ENCODE assay signal across 8 mouse cellular contexts in the genomic region with DNA sequence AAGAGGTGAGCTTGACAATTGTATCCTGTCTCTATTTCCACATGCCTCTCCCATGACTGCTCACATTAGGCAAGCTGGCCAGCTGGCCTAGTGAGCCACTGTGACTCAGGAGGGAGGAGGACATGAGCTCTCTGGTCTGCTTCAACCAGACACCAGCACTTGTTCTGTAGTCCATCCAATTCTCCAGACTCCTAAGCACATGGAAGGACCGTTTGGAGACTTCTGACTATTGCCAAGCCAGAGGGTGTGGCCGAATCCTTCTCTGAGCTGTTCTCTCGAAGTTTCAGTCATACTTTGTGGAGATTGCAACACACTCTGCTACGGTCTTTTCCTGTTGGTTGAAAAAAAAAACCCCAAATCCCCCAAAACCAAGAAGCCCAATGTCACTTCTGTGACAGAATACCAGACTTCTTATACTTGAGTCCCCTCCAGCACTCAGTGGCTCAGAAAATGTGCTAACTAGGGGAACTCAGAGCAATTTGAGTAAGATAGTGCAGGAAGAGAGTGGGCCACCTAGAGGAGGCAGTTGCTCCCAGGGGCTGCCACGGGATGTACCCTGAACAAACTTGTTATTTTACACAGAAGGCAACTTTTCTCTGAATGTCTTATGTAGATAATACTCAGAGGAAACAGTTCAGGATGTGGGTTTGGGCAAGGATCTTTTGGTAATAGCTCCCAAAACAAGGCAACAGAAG. TPM values are rescaled to one million over a fixed set of nuclear protein-coding genes. Genes with fewer than 3 reads are reported as not detected.
DNase-seq lines count a peak whose midpoint lies in the region; ATAC-seq and TF ChIP-seq lines count a peak whose summit lies in the region.
"Had no signal": no experiment of that assay in that cellular context is flagged by ENCODE, and none has a peak within 500 bp of the region (broad histone marks: within the 10 kb centered on the region; RNA-seq: fewer than 3 reads in every experiment).

No protein-coding gene starts in this region.

- TF ChIP-seq POLR2A in bone marrow, adult 2 months (IDR thresholded peaks at IDR 0.05; ENCODE audit: borderline replicate concordance, control insufficient read depth, low read depth, low read length), result no peak

- no peaks in the 10 kb centered on the region for H3K36me3 ChIP-seq in liver, embryonic 12.5 days
- H3K36me3 ChIP-seq in stomach, postnatal 0 days (ENCODE audit: control insufficient read depth, insufficient read depth, low read length), result no peaks in the 10 kb centered on the region
- no peaks in the 10 kb centered on the region for H3K36me3 ChIP-seq in midbrain, embryonic 16.5 days (ENCODE audit: control insufficient read depth, insufficient read depth, low read length)
- H3K36me3 ChIP-seq: neural tube, embryonic 13.5 days had no signal

- 3% methylated on average over 5 of the region's 5 CpGs for WGBS in bone marrow, adult 2 months
- 7% methylated on average over 5 of the region's 5 CpGs for WGBS in liver, embryonic 12.5 days (ENCODE audit: insufficient replicate concordance)
- WGBS in stomach, postnatal 0 days, result 29% methylated on average over 5 of the region's 5 CpGs
- WGBS in midbrain, embryonic 16.5 days, result 65% methylated on average over 5 of the region's 5 CpGs

- H3K27ac ChIP-seq in bone marrow, adult 2 months (ENCODE audit: control insufficient read depth, insufficient read depth, low read depth, low read length, poor library complexity), result peak overlapping the region; percentile 50; the same call in 1 of the 2 replicates
- peak overlapping the region; percentile 51; the same call in 1 of the 2 replicates for H3K27ac ChIP-seq in liver, embryonic 12.5 days
- H3K27ac ChIP-seq in stomach, postnatal 0 days (replicated peaks), result peak overlapping the region; percentile 9; the same call in 1 of the 2 replicates
- no peak overlapping the region for H3K27ac ChIP-seq in midbrain, embryonic 16.5 days (ENCODE audit: low read length)
- H3K27ac ChIP-seq: neural tube, embryonic 13.5 days had no signal

- no peak for ATAC-seq in liver, embryonic 12.5 days
- peak; percentile 92 for ATAC-seq in stomach, postnatal 0 days (ENCODE audit: low FRiP score, low TSS enrichment)
- ATAC-seq in midbrain, embryonic 16.5 days, result no peak

- H3K4me1 ChIP-seq in bone marrow, adult 2 months (ENCODE audit: control insufficient read depth, insufficient read depth, low read length), result peaks cover 4% of the 10 kb centered on the region
- H3K4me1 ChIP-seq in liver, embryonic 12.5 days, result peaks cover 4% of the 10 kb centered on the region; the same call in 1 of the 2 replicates
- 0 out of 2 replicates have a peak, but pooled peaks cover 2% of the 10 kb centered on the region for H3K4me1 ChIP-seq in stomach, postnatal 0 days (replicated peaks; ENCODE audit: control insufficient read depth, insufficient read depth)
- no peaks in the 10 kb centered on the region for H3K4me1 ChIP-seq in midbrain, embryonic 16.5 days (ENCODE audit: control insufficient read depth, insufficient read depth, low read length)

- no peaks in the 10 kb centered on the region for H3K9me3 ChIP-seq in liver, embryonic 12.5 days (replicated peaks)
- no peaks in the 10 kb centered on the region for H3K9me3 ChIP-seq in stomach, postnatal 0 days (ENCODE audit: control insufficient read depth, low read length)
- H3K9me3 ChIP-seq in midbrain, embryonic 16.5 days (replicated peaks; ENCODE audit: control insufficient read depth, low read length, poor library complexity, severe bottlenecking), result no peaks in the 10 kb centered on the region; the same call in 1 of the 2 replicates
- H3K9me3 ChIP-seq: neural tube, embryonic 13.5 days had no signal

- H3K9ac ChIP-seq in liver, embryonic 12.5 days, result no peak overlapping the region
- no peak overlapping the region for H3K9ac ChIP-seq in stomach, postnatal 0 days (ENCODE audit: low read length)
- H3K9ac ChIP-seq in midbrain, embryonic 16.5 days (ENCODE audit: low read depth, low read length), result no peak overlapping the region
- H3K9ac ChIP-seq: neural tube, embryonic 13.5 days had no signal

- no peak overlapping the region for H3K4me2 ChIP-seq in liver, embryonic 12.5 days
- H3K4me2 ChIP-seq in stomach, postnatal 0 days (replicated peaks; ENCODE audit: low read depth), result no peak overlapping the region
- no peak overlapping the region for H3K4me2 ChIP-seq in midbrain, embryonic 16.5 days (ENCODE audit: low read length)
- H3K4me2 ChIP-seq: neural tube, embryonic 13.5 days had no signal

- H3K4me3 ChIP-seq in bone marrow, adult 2 months (replicated peaks; ENCODE audit: control insufficient read depth, low read depth, low read length), result peak overlapping the region; percentile 3
- H3K4me3 ChIP-seq in liver, embryonic 12.5 days, result no peak overlapping the region
- H3K4me3 ChIP-seq in stomach, postnatal 0 days (ENCODE audit: low read depth, low read length), result no peak overlapping the region
- H3K4me3 ChIP-seq in midbrain, embryonic 16.5 days (ENCODE audit: low read depth, low read length), result no peak overlapping the region
- H3K4me3 ChIP-seq: neural tube, embryonic 13.5 days had no signal

- H3K27me3 ChIP-seq in liver, embryonic 12.5 days (replicated peaks), result no peaks in the 10 kb centered on the region
- H3K27me3 ChIP-seq in stomach, postnatal 0 days (ENCODE audit: control insufficient read depth, insufficient read depth, low read length), result no peaks in the 10 kb centered on the region
- H3K27me3 ChIP-seq in midbrain, embryonic 16.5 days (ENCODE audit: control insufficient read depth, insufficient read depth, low read depth, low read length), result no peaks in the 10 kb centered on the region
- H3K27me3 ChIP-seq: neural tube, embryonic 13.5 days had no signal

- TF ChIP-seq EP300 in stomach, postnatal 0 days (optimal IDR thresholded peaks at IDR 0.05), result no peak

- no peak for TF ChIP-seq CTCF in bone marrow, adult 2 months (IDR thresholded peaks at IDR 0.05; ENCODE audit: control insufficient read depth, insufficient read depth, low read length)
- peak; percentile 25; the same call in 1 of the 2 replicates for TF ChIP-seq CTCF in stomach, postnatal 0 days (IDR thresholded peaks at IDR 0.05; ENCODE audit: low read depth)

- peak; percentile 84 for DNase-seq in NIH3T3 (ENCODE audit: low read depth)
- peak; percentile 25 for DNase-seq in stomach, postnatal 0 days (ENCODE audit: low spot score)
- no peak for DNase-seq in kidney, postnatal 14 days
- DNase-seq in kidney, postnatal 36 days, result no peak

RNA-seq across cellular contexts. Expression of gene Atp10a, which starts 21.3 kb away (rescaled TPM):
- 0.47 and 2.5 TPM in 2 replicates for polyA plus RNA-seq in bone marrow, adult 2 months (2011; ENCODE audit: insufficient read depth, insufficient read length, low replicate concordance, missing spikeins)
- 1.8 and 2.0 TPM in 2 replicates for polyA plus RNA-seq in liver, embryonic 12.5 days (2016; fragmentation: Nextera tagmentation; extraction: Ambion mirVana)
- 1.4 and 1.7 TPM in 2 replicates for polyA plus RNA-seq in stomach, postnatal 0 days (2015; fragmentation: Nextera tagmentation; extraction: Ambion mirVana)
- 1.1 and 1.2 TPM in 2 replicates for polyA plus RNA-seq in midbrain, embryonic 16.5 days (2015; fragmentation: Nextera tagmentation; extraction: Ambion mirVana)

Comparison
In these comparisons a context has a peak if more than half of its experiments do, and no peak if none do; other contexts are left out.
1. DNase-seq: peak in NIH3T3 (single experiment) and stomach, postnatal 0 days (single experiment); none in kidney, postnatal 14 days (single experiment) and kidney, postnatal 36 days (0 of 2).